Mouse (Mus musculus) liver, embryonic 15.5 days (tissue): Measurements from ENCODE around the gene Ngly1. TPM values are rescaled to one million over a fixed set of nuclear protein-coding genes. Genes with fewer than 3 reads are reported as not detected.

Source experiments
- ATAC-seq: fragments of 200-750 bp; cut with Nextera tagmentation; 2 replicates; pipeline ENCODE4 v1.8.0; 2017; ENCODE audit warnings: moderate number of reproducible peaks, mild to moderate bottlenecking, moderate library complexity; ENCODE audit not compliant: insufficient read depth
- H3K27ac ChIP-seq: fragments of 300-500 bp; sonication (generic); replicated peaks from 2 replicates; pipeline ENCODE4 v1.5.1; 2015; ENCODE audit warnings: mild to moderate bottlenecking, inconsistent platforms
- H3K27me3 ChIP-seq: fragments of 300-500 bp; sonication (generic); 2 replicates; pipeline ENCODE4 v1.6.1; 2015; ENCODE audit warnings: mild to moderate bottlenecking, inconsistent platforms
- H3K36me3 ChIP-seq: fragments of 300-500 bp; sonication (generic); replicated peaks from 2 replicates; pipeline ENCODE4 v1.6.1; 2015; ENCODE audit warnings: moderate library complexity, mild to moderate bottlenecking, inconsistent platforms
- H3K4me1 ChIP-seq: fragments of 300-500 bp; sonication (generic); replicated peaks from 2 replicates; pipeline ENCODE4 v1.6.1; 2015; ENCODE audit warnings: inconsistent platforms
- H3K4me2 ChIP-seq: fragments of 300-500 bp; sonication (generic); 2 replicates; pipeline ENCODE4 v1.6.1; 2015; ENCODE audit warnings: moderate library complexity, mild to moderate bottlenecking, inconsistent platforms
- H3K4me3 ChIP-seq: fragments of 300-500 bp; sonication (generic); replicated peaks from 2 replicates; pipeline ENCODE4 v1.5.1; 2015; ENCODE audit warnings: mild to moderate bottlenecking, inconsistent platforms
- H3K9ac ChIP-seq: fragments of 300-500 bp; sonication (generic); 2 replicates; pipeline ENCODE4 v1.6.1; 2015; ENCODE audit warnings: moderate library complexity, mild to moderate bottlenecking, inconsistent platforms
- H3K9me3 ChIP-seq: fragments of 300-500 bp; sonication (generic); replicated peaks from 2 replicates; pipeline ENCODE4 v1.6.1; 2016; ENCODE audit warnings: inconsistent platforms
- WGBS: fragments of 180-500 bp; shearing (Covaris S2); methylation state at CpG from one replicate; pipeline ENCODE4 v1.1.7; 2015; ENCODE audit warnings: mixed read lengths; ENCODE audit not compliant: insufficient replicate concordance; 5-methylcytosine and 5-hydroxymethylcytosine counted together
- polyA plus RNA-seq: library from polyadenylated mRNA; unstranded; fragments of >200 nt; fragmentation: Nextera tagmentation; extraction: Ambion mirVana; gene quantifications from 2 replicates; pipeline ENCODE4 v1.2.1, GENCODE M21; 2015

Ngly1 gene
- polyA plus RNA-seq, result 18.7 and 20.4 TPM in 2 replicates

DNA sequence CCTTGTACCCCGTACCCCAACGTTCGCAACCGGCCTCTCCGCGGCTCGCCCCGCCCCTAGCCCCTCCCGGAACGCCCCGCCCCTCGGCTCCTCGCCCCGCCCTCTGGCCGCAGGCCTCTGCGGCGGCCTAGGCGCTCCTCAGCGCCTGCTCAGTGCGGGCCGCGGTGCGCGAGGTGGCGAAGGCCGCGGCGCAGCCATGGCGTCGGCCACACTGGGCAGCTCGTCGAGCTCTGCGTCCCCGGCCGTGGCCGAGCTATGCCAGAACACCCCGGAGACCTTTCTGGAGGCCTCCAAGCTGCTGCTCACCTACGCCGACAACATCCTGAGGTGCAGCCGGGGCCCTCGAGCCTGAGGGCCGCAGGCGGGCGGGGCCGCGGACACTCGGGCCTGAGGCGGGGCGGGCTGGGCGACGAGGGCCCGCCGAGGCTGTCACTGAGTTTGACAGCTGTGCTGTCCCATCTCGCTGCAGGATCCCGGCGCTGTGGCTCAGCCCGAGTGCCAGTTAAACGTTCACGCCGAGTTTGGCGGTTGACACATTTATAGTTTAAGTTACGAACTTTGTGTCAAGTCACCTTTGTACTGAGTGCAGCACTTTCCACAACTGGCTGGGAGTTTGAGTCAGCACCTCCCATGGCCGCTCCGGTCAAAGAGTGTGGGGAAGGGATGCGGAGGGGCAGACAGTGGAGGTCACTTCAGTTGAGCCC, at the start of gene Ngly1, which contains the start of gene Oxsm:
Ngly1 (plus strand) TSS at position 110 of the 704 bp plus-strand sequence.
Oxsm (minus strand) TSS at position 638 of the 704 bp plus-strand sequence.
- Histone ChIP-seq H3K4me2 (peak within 1 kb of the TSS; percentile 81), H3K9me3 (no peaks in the 10 kb centered on the region), H3K9ac (peak within 1 kb of the TSS; percentile 91), H3K4me1 (peaks cover 65% of the 10 kb centered on the region), H3K27ac (peak within 1 kb of the TSS; percentile 94), H3K4me3 (peak within 1 kb of the TSS; percentile 79), H3K27me3 (no peaks in the 10 kb centered on the region), H3K36me3 (no peaks in the 10 kb centered on the region)
- ATAC-seq, result peak; percentile 97
- WGBS, result under 1% methylated on average over 65 of the region's 65 CpGs

DNA sequence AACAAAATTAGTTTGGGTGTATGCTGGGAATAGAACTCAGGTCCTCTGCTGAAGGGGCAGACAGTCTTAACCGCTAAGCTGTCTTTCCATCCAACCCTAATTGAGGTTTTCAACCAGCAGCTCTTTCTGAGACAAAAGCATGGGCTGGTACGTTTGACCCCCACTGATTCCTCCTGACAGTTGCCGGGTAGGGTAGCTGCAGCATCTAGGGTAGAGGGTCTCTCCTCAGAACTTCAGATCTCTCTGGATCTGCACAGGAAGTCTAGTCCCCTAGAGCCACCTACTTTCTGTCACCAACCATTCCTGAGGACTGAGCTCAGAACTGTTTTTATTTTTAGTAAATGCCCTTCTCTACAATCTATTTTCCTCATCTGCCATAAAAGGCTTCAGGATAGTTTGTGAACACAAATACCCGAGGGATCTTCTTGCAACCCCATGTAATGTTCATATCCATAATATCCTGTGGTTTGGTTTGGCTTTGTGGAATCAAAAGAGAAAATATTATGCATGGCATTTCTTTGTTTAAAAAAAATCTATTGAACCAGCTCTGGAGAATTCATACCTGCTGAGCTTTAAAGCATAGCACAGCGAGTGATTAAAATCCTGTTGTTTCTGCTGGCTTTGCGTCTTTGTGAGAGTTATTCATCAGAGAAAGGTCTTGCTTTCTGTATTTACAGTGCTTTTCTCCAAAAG, 48.7 kb upstream of the Ngly1 start:
- Histone ChIP-seq H3K9ac (no peak overlapping the region), H3K9me3 (no peaks in the 10 kb centered on the region), H3K27ac (no peak overlapping the region), H3K4me1 (no peaks in the 10 kb centered on the region), H3K27me3 (no peaks in the 10 kb centered on the region), H3K36me3 (no peaks in the 10 kb centered on the region), H3K4me3 (no peak overlapping the region), H3K4me2 (no peak overlapping the region)
- 44% methylated on average over 6 of the region's 6 CpGs for WGBS
- ATAC-seq, result no peak

DNA sequence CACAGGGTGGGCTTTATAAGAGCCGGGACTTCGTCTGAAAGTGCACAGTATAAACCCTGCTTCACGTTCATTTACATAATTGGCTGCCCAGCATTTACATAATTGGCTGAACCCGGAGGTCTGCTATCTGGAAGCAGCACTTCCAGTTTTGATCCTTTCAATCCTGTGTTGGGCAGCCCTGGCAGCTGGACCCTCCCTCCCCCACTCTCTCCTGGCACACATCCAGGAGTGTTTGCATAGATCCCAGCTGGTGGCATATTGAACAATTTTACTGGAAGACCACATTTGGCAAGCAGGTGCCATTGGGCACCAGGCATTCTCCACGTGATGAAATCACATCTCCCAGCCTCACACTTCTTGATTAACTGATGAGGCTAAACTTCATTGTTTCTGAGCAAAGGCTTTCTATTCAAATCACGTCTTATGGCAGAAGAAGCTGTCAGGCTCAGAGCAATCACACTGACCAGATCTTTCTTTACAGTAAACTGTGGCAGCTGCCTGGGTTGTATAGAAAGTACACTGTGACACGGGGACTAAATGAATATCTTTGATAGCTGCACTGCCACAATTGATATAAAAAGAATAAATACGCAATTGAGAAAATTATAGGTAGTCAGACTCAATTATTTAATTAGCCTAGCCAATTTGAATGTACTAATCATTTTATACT, 48.0 kb upstream of the Ngly1 start:
- 40% methylated on average over 8 of the region's 8 CpGs for WGBS
- no peaks in the 10 kb centered on the region for H3K4me1 ChIP-seq
- no peak overlapping the region for H3K4me2 ChIP-seq
- no peaks in the 10 kb centered on the region for H3K36me3 ChIP-seq
- no peaks in the 10 kb centered on the region for H3K27me3 ChIP-seq
- no peak overlapping the region for H3K9ac ChIP-seq
- H3K27ac ChIP-seq, result no peak overlapping the region
- no peak overlapping the region for H3K4me3 ChIP-seq
- no peak for ATAC-seq
- no peaks in the 10 kb centered on the region for H3K9me3 ChIP-seq

DNA sequence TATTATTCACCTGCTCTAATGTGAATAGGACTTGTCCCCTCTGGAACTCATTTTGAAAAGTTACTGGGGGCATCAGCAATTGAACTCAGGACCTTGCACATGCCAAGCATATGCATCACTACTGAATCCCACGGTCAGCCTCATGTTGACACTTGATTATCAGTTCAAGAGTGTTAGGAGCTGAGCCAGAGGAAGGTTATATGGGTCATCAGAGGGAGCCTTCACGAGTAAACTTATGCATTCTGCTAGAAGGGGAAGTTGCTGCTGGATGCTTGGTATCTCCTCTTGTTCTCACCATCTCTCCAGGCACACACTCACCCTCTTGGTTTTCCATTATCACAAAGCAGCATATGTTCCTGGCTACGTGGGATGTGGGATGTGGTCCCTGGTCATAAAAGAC, 47.4 kb upstream of the Ngly1 start:
- 12% methylated on average over 3 of the region's 3 CpGs for WGBS
- H3K9me3 ChIP-seq, result no peaks in the 10 kb centered on the region
- no peak overlapping the region for H3K9ac ChIP-seq
- no peak overlapping the region for H3K4me2 ChIP-seq
- H3K27ac ChIP-seq, result no peak overlapping the region
- no peak overlapping the region for H3K4me3 ChIP-seq
- no peak for ATAC-seq
- H3K27me3 ChIP-seq, result no peaks in the 10 kb centered on the region
- H3K4me1 ChIP-seq, result no peaks in the 10 kb centered on the region
- H3K36me3 ChIP-seq, result no peaks in the 10 kb centered on the region

DNA sequence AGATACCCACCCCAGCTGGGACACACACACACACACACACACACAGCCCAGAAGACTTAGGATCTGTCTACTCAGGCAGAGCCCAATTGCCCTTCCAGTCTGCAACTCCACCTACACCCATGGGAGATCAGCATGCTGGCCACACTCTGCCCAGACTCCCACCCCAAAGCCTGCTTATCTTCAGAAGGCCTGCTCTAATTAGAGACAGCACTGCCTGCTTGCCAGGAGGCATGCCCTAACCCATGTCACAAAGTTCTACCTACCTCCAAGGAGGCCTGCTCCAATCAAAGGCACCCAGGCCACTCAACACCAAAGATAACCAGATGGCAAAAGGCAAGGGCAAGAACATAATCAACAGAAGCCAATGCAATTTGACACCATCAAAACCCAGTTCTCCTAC, 41.4 kb upstream of the Ngly1 start:
- Histone ChIP-seq H3K4me2 (no peak overlapping the region), H3K4me3 (no peak overlapping the region), H3K27ac (no peak overlapping the region), H3K36me3 (no peaks in the 10 kb centered on the region), H3K27me3 (no peaks in the 10 kb centered on the region), H3K9ac (no peak overlapping the region), H3K9me3 (no peaks in the 10 kb centered on the region), H3K4me1 (no peaks in the 10 kb centered on the region)
- no peak for ATAC-seq

DNA sequence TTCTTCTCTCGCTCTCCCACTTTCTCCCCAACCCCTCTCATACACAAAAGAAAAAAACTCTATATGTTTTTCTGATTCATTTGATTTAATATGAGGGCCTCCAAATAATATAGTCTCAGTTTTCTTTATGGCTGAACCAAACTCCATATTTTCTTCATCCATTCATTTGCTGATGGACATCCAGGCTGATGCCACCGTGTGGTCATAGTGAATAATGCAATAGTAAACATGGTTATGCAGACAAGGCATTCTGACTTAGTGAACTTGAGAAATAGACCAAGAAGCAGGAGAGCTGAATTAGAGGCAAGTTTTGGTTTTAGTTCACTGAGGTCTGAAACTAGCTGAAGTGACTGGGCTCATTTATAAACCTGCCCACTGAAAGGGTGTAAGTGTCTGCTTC, 30.1 kb upstream of the Ngly1 start:
- H3K27ac ChIP-seq, result no peak overlapping the region
- H3K4me2 ChIP-seq, result no peak overlapping the region
- no peaks in the 10 kb centered on the region for H3K36me3 ChIP-seq
- H3K27me3 ChIP-seq, result no peaks in the 10 kb centered on the region
- no peak overlapping the region for H3K4me3 ChIP-seq
- H3K9me3 ChIP-seq, result no peaks in the 10 kb centered on the region
- ATAC-seq, result no peak
- H3K9ac ChIP-seq, result no peak overlapping the region
- WGBS, result 48% methylated on average over 2 of the region's 2 CpGs
- H3K4me1 ChIP-seq, result no peaks in the 10 kb centered on the region

DNA sequence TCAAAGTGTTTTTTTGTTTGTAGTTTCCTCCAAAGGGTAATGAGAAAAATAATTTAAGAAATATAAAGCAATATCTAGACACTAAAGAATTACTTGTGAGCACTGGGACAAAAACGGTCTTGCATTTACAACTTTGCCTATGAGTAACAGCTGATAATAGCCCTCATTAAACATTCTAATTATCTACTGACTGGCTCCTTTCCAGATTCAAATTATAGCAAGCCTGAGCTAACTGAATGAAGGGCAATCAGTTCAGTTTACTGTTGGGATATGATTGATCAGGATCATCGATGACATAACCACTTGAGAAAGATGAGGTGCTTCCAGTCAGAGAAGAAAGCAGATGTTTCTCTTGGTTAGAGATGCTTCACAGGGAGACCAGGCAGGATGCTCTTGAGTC, 19.7 kb upstream of the Ngly1 start:
- WGBS, result 68% methylated on average over 2 of the region's 2 CpGs
- Histone ChIP-seq H3K27ac (no peak overlapping the region), H3K9me3 (no peaks in the 10 kb centered on the region), H3K4me1 (no peaks in the 10 kb centered on the region), H3K4me3 (no peak overlapping the region), H3K9ac (no peak overlapping the region), H3K36me3 (no peaks in the 10 kb centered on the region), H3K4me2 (no peak overlapping the region), H3K27me3 (no peaks in the 10 kb centered on the region; the same call in 1 of the 2 replicates)
- no peak for ATAC-seq

DNA sequence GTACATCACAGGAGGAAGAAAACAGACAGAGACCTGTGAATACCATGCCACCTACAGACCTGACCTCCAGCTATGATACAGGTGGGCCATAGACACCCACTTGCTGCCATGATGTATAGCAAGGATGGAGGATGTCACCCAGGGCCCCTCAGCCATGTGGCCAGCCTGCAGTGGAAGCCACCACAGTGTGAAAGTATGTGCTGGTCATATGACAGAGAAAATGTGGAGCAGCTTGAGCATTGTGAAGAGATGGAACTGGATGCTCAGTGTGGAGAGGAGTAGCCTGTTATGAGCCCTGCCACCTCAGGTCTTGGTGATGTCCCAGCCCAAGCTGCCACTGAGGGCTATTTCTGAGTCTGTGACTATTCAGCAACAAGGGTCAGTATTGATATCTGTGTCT, 18.5 kb upstream of the Ngly1 start:
- Histone ChIP-seq H3K4me1 (no peaks in the 10 kb centered on the region), H3K36me3 (no peaks in the 10 kb centered on the region), H3K9ac (no peak overlapping the region), H3K27ac (no peak overlapping the region), H3K27me3 (no peaks in the 10 kb centered on the region; the same call in 1 of the 2 replicates), H3K9me3 (no peaks in the 10 kb centered on the region), H3K4me2 (no peak overlapping the region), H3K4me3 (no peak overlapping the region)
- ATAC-seq, result no peak

DNA sequence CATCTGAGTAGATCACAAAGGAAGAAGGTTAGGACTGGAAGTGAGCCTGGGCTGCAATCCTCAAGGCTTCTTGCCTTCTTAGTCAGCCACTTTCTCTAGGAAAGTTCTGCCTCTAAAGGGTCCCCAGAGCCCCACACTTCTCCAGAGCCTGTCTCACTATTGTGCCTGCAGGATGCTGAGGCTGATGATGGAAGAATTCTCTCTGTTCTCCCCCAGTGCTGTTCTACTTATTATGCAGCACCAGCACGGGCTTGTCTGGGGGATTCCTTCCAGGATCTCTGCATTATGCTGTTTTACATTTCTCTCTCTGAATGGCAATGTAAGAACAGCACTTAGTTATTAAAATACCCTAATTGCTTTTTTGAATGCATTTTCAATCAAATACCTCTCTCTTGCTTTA, 15.6 kb upstream of the Ngly1 start:
- WGBS, result 42% methylated on average over 1 of the region's 1 CpGs
- H3K27me3 ChIP-seq, result no peaks in the 10 kb centered on the region; the same call in 1 of the 2 replicates
- no peak overlapping the region for H3K27ac ChIP-seq
- ATAC-seq, result no peak
- H3K9ac ChIP-seq, result no peak overlapping the region
- no peak overlapping the region for H3K4me2 ChIP-seq
- no peak overlapping the region for H3K4me3 ChIP-seq
- no peaks in the 10 kb centered on the region for H3K36me3 ChIP-seq
- H3K9me3 ChIP-seq, result no peaks in the 10 kb centered on the region
- no peaks in the 10 kb centered on the region for H3K4me1 ChIP-seq

DNA sequence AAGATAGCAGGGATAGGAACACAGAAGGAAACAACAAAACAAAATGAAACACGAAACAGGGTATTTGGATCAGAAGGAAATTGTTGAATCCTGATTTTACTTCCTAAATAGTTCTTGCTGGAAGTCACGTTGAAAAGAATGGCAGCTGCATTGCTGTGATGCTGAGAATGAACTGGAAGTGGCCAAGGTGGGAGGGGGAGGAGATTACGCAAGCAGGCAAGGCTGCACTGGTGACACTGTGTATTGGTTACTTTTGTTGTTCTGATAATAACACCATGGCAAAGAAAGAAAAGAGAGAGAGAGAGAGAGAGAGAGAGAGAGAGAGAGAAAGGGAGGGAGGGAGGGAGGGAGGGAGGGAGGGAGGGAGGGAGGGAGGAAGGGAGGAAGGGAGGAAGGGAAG, 12.6 kb upstream of the Ngly1 start:
- WGBS, result 52% methylated on average over 3 of the region's 3 CpGs
- no peak overlapping the region for H3K9ac ChIP-seq
- H3K4me1 ChIP-seq, result peaks cover 7% of the 10 kb centered on the region; the same call in 1 of the 2 replicates

DNA sequence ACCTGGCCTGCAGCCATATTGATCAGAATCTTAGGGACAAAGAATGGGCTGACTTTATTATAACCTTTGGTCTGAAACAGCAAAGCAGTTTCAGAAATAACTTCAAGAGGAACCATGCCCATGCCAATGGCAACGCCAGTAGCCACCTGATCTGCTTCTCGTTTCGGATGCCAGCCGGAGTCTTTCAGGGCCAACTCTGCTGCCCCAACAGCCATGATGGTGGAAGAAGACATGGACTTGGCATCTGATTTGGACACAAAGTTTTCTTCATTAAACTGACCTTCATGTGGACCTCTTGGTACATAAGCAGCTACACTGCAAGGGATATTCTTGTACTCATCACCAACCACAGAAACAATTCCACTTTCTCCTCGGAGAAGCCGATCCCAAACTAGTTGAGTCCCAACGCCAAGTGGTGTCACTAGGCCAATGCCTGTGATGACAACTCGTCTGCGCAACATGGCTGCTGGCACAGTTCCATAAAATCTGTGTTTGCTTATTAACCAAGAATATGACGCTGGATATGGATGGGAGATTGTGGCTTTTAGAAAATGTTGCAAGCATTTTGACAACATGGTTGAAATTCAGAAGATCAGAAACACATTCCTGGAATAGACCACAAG, 6.8 kb upstream of the Ngly1 start:
- H3K4me1 ChIP-seq, result peaks cover 53% of the 10 kb centered on the region

More for the DNA sequence above, 12.6 kb upstream of the Ngly1 start:
- H3K27ac ChIP-seq, result no peak overlapping the region
- H3K4me3 ChIP-seq, result no peak overlapping the region
- no peak for ATAC-seq
- H3K27me3 ChIP-seq, result no peaks in the 10 kb centered on the region; the same call in 1 of the 2 replicates
- H3K36me3 ChIP-seq, result 0 out of 2 replicates have a peak, but pooled peaks cover 2% of the 10 kb centered on the region
- H3K4me2 ChIP-seq, result no peak overlapping the region
- no peaks in the 10 kb centered on the region for H3K9me3 ChIP-seq

More for the DNA sequence above, 6.8 kb upstream of the Ngly1 start:
- H3K9me3 ChIP-seq, result no peaks in the 10 kb centered on the region
- H3K4me2 ChIP-seq, result peak overlapping the region; percentile 72
- H3K27me3 ChIP-seq, result no peaks in the 10 kb centered on the region
- 0 out of 2 replicates have a peak, but pooled peaks cover 2% of the 10 kb centered on the region for H3K36me3 ChIP-seq
- H3K4me3 ChIP-seq, result peak overlapping the region; percentile 71
- H3K27ac ChIP-seq, result peak overlapping the region; percentile 93
- WGBS, result 91% methylated on average over 10 of the region's 10 CpGs
- peak overlapping the region; percentile 71 for H3K9ac ChIP-seq
- no peak for ATAC-seq
